ENCODE assay signal across 8 mouse cellular contexts in the genomic region with DNA sequence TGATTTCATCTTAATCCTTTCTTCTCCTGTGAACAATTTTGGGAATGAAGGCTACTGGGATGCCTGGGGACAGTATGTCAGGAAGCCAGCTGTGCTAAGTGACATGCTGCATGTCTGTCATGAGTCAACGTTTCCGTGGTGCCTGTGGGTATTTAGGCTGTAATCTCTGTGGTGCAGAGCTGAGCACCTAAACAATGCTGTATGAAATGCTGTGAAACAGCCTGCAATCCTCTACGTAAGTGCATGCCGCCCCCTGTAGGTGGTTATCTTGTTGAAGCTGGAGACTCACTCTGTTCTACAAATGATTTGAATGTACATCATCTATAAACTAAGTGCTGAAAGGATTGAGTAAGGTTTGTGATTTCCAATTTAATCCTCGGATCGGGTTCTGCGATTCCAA. TPM values are rescaled to one million over a fixed set of nuclear protein-coding genes. Genes with fewer than 3 reads are reported as not detected.
DNase-seq lines count a peak whose midpoint lies in the region; TF ChIP-seq lines count a peak whose summit lies in the region.

No protein-coding gene starts in this region.

- H3K4me3 ChIP-seq in ES-E14 (ENCODE audit: insufficient read depth in 1 of 2, low read depth in 1 of 2, low read length in 2 of 2, poor library complexity in 1 of 2, severe bottlenecking in 1 of 2): no peak overlapping the region
- no peak overlapping the region for H3K4me3 ChIP-seq in spleen, adult 2 months (ENCODE audit: extremely low read depth, insufficient read depth, insufficient read length)

- DNase-seq in gastrocnemius, adult 18-20 months (ENCODE audit: low spot score): peak; percentile 57
- DNase-seq in gastrocnemius, postnatal 25 days: no peak
- DNase-seq in ES-E14 (ENCODE audit: low read depth, low spot score): peak; percentile 30
- DNase-seq in cerebellum, adult 9-11 months: peak; percentile 14
- peak; percentile 18 for DNase-seq in gastrocnemius, postnatal 14 days
- peak; percentile 33 to 51 for DNase-seq in layer of hippocampus, postnatal 14 days (ENCODE audit: low spot score in 2 of 2)
- peak; percentile 48 for DNase-seq in mesoderm, embryonic 11.5 days (ENCODE audit: low read depth, low spot score)
- peak; percentile 55 to 75 for DNase-seq in spleen, adult 2 months (ENCODE audit: low read depth in 1 of 2, low spot score in 2 of 2)

- no peaks in the 10 kb centered on the region for H3K4me1 ChIP-seq in ES-E14 (ENCODE audit: control insufficient read depth in 2 of 2, insufficient read depth in 2 of 2, low read length in 2 of 2, poor library complexity in 1 of 2)
- H3K4me1 ChIP-seq in spleen, adult 2 months (ENCODE audit: control insufficient read depth, insufficient read depth, insufficient read length): no peaks in the 10 kb centered on the region; the same call in 1 of the 2 replicates

- TF ChIP-seq CTCF in spleen, adult 2 months (IDR thresholded peaks at IDR 0.05; ENCODE audit: extremely low read depth, insufficient read depth, insufficient read length, insufficient replicate concordance): peak; percentile 53; the same call in 1 of the 2 replicates

- H3K9me3 ChIP-seq in ES-E14 (ENCODE audit: control insufficient read depth, insufficient read depth, low read depth, low read length): no peaks in the 10 kb centered on the region

- WGBS in spleen, adult 2 months: 34% methylated on average over 7 of the region's 7 CpGs

- H3K36me3 ChIP-seq in ES-E14 (ENCODE audit: control insufficient read depth, insufficient read depth, low read length, poor library complexity, severe bottlenecking): no peaks in the 10 kb centered on the region
- H3K36me3 ChIP-seq in spleen, adult 2 months (ENCODE audit: control insufficient read depth, insufficient read depth, low read length): no peaks in the 10 kb centered on the region

- H3K9ac ChIP-seq in ES-E14 (ENCODE audit: insufficient read depth, low read depth, low read length, poor library complexity, severe bottlenecking): no peak overlapping the region

- H3K27ac ChIP-seq in ES-E14 (ENCODE audit: insufficient read depth, low read depth, low read length, poor library complexity, severe bottlenecking): no peak overlapping the region
- no peak overlapping the region for H3K27ac ChIP-seq in spleen, adult 2 months (ENCODE audit: insufficient read depth, low read length)

- H3K27me3 ChIP-seq in spleen, adult 2 months (ENCODE audit: control insufficient read depth, insufficient read depth, low read length): no peaks in the 10 kb centered on the region

- TF ChIP-seq POLR2A in spleen, adult 2 months (IDR thresholded peaks at IDR 0.05; ENCODE audit: low read depth, low read length): no peak

- in situ Hi-C loops in ES-E14 (cut with MboI; ENCODE audit: low sequenced_read_pairs in 2 of 2, unreplicated experiment in 2 of 2): loop anchor here in 1 of 2 experiments (10.0 kb wide), 1 partner anchor 271 kb away; no protein-coding TSS in a partner anchor

- intact Hi-C loops in gastrocnemius, postnatal 14 days (cut with DNase I; ENCODE audit: low total_unique reads): no loop called here

TF ChIP-seq in ES-E14, 5 proteins besides CTCF, POLR2A, EP300 and RAD21:
- TF ChIP-seq HCFC1 (IDR thresholded peaks at IDR 0.05; ENCODE audit: borderline replicate concordance, insufficient read depth, low read length): no peak
- TF ChIP-seq ZC3H11A (IDR thresholded peaks at IDR 0.05; ENCODE audit: borderline replicate concordance, low read depth, low read length): peak; percentile 68; the same call in 1 of the 2 replicates

RNA-seq across cellular contexts. Expression of a gene that starts 29.5 kb away (rescaled TPM):
- total RNA-seq in gastrocnemius, adult 18-20 months (2021): 1 to 10 TPM; 8.5 to 9.3 TPM
- total RNA-seq in gastrocnemius, postnatal 25 days (2021): 1 to 10 TPM; 5.2 to 5.7 TPM
- total RNA-seq in ES-E14 (2012; rRNA removed): 9.8 and 10.7 TPM in 2 replicates
- total RNA-seq in gastrocnemius, postnatal 14 days (2021): 1 to 10 TPM; 3.9 to 5.1 TPM
- 10 to 100 TPM; 25.0 to 29.3 TPM for total RNA-seq in layer of hippocampus, postnatal 14 days (2021)
- 10.8 and 11.7 TPM in 2 replicates for polyA plus RNA-seq in spleen, adult 2 months (2012; rRNA removed)

RNA-seq across cellular contexts. Expression of a gene that starts 46.4 kb away (rescaled TPM):
- under 1 TPM in 1 of 2 experiments, not detected in 1; 0.37 TPM for total RNA-seq in gastrocnemius, adult 18-20 months (2021)
- total RNA-seq in gastrocnemius, postnatal 25 days (2021): not detected
- total RNA-seq in ES-E14 (2012; rRNA removed): 0.37 and 1.6 TPM in 2 replicates
- not detected for total RNA-seq in gastrocnemius, postnatal 14 days (2021)
- not detected for total RNA-seq in layer of hippocampus, postnatal 14 days (2021)
- 0.11 and 0.26 TPM in 2 replicates for polyA plus RNA-seq in spleen, adult 2 months (2012; rRNA removed)
